Mouse (Mus musculus): Measurements from ENCODE around the gene Fpr-rs3.

GRCm38 (mm10) chr17:20596323-20596722 is 28.4 kb downstream of the Fpr-rs3 start, which contains the start of gene Vmn2r110:
- TF ChIP-seq CTCF (IDR thresholded peaks at IDR 0.05; ENCODE audit: low read depth) (no peak), EP300 (IDR thresholded peaks at IDR 0.05; ENCODE audit: low read depth) (no peak)

All from liver, postnatal 0 days (tissue).